Mouse (Mus musculus) spleen, postnatal 36 days (tissue): ENCODE results near the gene Rbck1.
A peak's percentile ranks its signal among the peaks of the same experiment; 100 is the strongest.
"Not testable (repeated sequence)": the region's sequence is repeated elsewhere in the genome, so short reads cannot be mapped to it uniquely, and the experiment has no call there.

Experiments used
- DNase-seq, 2 experiments: peaks; one replicate each; pipeline ENCODE4 v3.0.0; 2022; ENCODE audit warnings: low spot score in 2 of 2, mixed read lengths in 1 of 2

Rbck1 gene

DNA sequence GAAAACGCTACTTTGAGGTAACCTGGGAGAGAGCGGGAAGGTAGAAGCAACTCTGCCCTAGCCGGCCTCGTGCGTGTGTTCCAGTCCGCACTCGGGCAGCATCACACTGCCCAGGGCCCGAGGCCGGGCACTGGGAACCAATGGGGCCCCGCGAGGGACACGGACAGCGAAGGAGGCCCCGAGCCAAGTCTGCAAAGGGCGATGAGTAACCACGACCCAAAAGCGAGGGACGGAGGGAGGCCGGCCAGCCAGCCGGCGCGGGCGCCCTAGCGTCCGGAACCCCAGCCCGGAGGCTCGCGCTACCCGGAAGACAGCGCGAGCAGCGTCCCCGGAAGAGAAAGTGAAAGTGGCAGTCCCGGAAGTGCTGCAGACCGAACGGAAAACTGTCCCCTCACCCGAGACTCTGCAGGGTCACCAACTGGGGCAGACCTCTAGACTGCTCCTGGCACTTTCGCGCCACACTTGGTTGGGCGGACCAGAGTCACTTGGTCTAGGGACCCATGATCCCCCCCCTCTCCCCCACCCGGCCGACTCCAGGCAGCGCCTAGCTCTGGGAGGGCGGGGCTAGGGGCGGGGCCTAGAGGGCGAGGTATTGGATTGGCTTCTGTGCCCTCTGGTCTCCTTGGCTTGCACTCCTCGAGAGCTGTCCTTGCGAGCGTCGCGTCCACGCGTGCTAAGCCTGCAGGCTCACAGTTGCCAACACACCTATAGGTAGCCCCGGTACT is at the start of gene Rbck1:
Rbck1 (minus strand) TSS at position 553 of the 725 bp plus-strand sequence.
- peak; percentile 85 to 87 for DNase-seq

DNA sequence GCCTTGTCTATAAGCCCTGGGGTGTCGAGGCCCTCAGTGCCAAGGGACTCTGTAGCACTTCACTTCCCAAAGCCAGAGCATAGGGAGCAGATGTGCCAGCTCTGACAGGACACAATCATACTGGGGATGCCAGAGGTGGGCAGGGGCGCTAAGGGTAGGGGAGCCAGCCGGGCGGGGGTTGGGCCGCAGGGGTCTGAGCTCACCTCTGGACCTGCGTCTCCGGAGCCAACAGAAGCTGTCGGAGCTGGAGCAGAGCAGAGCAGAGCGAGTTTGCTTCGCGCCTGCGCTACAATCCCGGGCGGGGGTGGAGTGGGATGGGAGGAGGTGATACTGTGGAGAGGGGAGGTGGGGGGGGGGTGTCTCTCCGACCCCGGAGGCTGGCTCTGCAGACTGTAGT is 43.9 kb upstream of the Rbck1 start, which contains the start of gene Nrsn2:
Nrsn2 (minus strand) TSS at position 294 of the 397 bp plus-strand sequence.
- DNase-seq, result no peak

DNA sequence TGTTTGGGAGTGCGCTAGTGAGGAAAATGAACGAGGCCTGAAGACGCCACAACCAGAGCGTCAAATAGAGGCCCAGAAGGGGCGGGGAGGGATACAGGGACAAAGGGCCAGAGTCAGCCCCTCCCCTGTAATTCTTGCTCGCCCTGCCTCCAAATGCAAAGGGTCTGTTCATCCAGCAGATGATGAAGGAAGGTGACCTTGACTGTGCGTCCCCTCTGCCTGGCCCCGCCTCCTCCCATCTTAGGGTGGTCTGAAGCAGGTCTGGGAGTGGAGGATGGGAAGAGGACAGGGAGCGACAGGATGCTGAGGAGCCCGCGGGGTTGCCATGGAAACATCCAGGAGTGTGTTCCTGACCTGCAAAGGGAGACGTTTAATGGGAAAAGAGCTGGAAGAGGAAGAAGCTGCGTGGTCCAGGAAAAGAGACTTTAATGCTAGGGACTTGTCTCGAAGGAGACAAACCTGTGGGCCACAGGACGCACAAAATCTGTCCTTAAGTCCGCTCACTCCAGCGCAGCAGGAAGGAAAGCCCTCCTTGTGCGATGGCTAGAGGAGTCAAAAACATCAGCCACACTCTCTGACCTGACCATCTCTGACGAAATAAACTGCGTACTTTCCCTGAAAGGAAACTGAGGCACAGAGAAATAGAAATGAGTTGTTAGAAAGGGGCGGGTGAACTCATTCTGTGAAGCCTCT is 43.3 kb upstream of the Rbck1 start:
- DNase-seq, result no peak

DNA sequence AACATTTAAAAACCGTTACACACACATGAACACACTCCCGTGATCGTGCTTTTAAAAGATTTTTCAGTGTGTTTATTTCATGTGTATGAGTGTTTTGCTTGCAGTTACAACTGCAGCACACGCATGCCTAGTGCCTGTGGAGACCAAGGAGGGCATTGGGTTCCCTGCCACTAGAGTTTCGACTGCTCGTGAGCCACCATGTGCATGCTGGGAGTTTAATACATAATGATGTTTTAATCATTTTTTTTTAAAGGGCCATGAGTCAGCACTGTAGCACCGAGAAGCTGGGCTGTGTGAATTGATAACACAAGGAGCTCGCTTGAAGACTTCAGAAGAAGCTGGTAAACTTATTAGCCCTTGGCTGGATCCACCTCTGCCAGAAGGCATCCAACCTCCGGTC is 41.1 kb upstream of the Rbck1 start:
- no peak for DNase-seq

DNA sequence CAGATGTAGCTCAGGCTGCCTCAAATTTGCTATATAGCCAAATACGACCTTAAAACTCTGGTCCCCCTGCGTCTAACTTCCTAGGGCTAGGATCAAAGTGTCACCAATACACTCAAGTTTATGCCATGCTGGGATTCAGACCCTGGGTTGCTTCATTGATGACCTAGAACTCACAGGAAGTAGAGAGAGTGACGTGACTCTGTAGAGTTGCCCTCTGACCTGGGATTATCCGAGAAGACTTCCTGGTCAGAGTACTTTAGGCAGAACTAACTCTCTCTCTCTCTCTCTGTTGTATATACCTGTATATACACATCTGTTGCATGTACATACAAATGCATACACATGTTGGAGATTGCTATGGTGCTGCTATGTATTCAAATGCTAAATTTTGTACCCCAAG is 40.2 kb upstream of the Rbck1 start:
- no peak for DNase-seq

DNA sequence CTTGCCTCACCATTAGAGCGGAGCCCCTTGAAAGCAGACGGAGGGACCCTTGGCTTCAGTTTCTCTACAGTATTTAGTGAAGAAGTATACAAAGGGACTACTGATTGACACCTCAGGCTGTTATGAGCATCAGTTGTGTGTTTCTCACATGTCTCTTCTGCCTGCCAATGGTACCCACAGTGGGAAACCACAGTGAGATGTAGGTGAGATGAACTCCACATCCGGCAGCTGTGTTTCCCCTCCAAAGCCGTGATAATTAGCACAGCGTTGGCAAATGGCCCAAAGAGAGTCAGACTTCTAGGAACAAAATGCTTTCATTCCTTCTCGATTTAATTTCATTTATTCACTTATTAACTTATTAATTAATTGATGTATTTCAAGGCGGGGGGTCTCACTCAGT is 39.7 kb upstream of the Rbck1 start:
- DNase-seq, result no peak

DNA sequence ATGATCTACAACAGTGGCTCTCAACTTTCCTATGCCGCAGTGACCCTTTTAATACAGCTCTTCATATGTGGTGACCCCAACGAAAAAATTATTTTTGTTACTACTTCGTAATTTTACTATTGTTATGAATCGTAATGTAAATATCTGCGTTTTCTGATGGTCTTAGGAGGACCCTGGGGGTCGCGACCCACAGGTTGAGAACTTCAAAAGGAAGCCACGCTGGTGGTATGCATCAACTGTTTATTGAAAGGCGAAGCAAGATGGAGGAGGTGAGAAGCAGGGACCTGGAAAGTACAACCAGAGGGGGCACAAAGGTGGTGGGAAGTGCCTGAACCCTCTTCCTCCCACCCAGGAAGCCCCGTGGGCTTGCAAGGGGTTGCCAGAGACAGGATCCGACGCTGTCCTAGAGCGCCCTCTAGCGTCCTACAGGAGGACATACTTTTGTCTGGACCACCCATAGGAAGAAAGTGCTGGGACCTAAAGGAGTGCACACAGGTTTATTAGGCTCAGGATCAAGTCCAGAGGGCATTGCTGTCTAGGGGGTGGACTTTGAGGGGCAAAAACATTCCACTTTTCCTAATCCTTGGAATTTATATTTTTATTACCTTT is 36.2 kb upstream of the Rbck1 start:
- DNase-seq, result peak; percentile 40 to 48

DNA sequence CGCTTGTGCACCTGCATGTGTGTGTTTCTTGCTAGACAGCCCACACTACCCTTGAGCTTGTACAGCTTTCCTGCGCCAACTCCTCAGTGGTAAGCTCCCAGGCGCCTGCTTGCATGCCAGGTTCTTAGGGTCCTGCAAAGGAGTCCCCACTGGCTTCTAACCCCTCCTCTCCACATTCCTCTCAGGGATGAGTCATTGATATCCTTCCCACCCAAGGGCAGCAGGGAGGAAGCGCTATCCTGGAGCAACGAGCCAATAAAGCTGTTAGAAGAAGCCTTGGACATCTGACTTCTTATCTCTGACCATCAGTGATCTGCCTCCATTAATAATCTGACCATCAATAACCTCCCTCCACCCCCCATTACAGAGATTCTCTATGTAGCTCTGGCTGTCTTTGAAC is 35.5 kb upstream of the Rbck1 start:
- no peak for DNase-seq

DNA sequence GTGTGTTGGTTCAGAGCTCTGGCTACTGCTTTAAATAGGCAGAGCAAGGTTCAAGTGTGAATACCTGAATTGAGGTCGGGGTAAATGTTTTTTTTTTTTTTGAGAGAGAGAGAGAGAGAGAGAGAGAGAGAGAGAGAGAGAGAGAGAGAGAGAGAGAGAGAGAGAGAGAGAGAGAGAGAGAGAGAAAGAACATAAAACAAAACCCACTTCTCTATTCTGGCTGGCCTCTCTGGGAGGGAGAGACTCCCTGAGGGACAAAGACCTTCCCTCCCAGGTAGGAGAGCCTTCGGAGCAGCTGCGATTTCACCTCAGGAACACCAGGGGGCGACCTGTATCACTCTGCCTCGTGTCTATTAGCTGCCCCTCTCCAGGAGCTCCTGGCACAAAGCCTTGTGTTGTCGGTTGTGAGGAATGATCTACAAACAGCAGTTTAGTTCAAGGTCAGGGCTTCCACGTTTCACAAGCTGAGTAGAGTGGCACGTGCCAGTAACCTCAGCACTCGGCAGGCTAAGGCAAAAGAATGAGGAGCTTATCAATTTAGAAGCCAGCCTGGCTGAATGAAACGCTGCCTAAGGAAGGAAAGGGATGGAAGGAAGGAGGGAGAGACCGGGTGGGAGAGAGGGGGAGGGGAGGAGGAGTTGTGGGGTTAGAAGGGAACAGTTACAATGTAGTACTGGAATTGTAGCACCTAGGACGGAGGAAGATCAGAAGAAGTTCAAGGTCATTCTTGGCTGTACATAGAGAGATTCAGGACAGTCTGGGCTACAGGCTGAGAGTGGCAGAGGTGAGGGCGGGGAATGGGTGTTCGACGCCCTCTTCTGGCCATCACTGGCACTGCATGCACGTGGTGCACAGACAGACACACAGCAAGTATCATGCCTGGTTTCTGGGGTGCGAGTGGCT is 31.0 kb upstream of the Rbck1 start:
- DNase-seq, result peak; percentile 48 to 56

DNA sequence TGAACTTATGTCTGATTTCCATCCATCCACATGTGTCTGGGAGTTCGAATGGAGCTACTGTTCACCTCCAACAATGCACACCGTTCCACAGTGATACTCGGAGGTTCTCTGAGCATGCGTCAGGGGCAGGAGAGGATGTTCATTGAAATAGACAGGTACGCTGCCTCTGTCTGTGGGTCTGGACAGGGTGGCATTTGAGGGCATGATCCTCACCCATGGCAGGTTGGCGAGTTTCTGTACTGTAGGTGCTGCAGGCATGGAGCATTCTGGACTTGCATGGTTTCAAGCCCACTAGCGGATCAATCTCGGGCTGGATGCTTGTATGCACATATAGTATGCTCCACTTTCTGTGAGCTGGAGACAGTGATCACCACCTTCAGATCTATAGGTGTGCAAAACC is 28.7 kb upstream of the Rbck1 start:
- no peak for DNase-seq

DNA sequence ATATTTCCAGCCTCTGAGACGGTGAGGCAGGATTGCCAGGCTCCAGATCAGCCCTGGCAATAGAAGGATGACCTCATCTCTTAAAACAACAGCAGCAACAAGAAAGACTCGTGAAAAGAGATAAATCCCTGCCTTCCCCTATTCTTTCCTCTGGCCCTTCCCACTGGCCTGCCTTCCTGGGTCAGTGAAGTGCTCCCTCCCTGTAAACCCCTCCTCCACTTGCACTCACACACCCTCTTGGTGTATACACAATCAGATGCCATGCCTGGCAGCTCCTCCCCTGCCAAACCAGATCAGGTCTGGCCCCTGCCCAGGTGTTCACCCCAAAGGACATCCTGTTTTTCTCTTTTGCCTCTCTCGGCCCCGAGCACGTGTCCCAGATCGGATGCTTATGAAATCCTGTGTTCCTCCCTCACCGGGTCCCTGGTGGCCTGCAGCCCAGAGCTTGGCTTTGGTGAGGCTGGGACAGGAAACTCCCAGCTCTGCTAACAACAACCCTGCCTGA is 27.9 kb upstream of the Rbck1 start:
- peak in 1 of 2 experiments; percentile 41 for DNase-seq

DNA sequence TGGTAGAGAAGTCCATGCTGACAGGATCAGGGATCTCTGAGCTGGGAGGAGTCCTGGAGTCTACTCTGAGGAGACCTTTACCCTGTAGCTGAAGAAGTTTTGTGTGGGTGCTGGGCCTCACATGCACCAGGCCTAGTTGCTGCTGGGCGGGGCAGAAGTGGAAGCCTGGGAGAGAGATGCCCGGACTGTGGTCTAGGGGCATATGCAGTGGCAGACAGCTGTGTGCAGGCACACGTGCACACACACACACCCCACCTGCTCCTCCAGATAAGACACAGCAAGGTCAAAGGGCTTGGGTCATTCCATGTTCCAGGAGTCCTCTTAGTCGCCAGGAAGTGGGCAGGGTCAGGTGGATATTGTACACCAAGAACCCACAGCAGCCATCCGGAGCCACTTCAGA is 27.2 kb upstream of the Rbck1 start:
- no peak for DNase-seq

DNA sequence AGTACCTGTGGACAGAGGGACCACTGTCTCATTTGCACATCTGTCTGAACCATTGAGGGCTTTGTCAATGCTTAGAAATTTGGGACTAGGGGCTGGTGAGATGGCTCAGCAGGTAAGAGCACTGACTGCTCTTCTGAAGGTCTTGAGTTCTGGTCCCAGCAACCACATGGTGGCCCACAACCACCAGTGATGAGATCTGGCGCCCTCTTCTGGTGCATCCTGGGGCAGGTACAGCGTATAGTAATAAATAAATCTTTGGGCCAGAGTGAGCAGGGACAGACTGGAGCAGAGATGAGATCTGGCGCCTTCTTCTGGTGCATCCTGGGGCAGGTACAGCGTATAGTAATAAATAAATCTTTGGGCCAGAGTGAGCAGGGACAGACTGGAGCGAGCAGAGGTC is 26.5 kb upstream of the Rbck1 start:
- DNase-seq, result not testable (repeated sequence)

DNA sequence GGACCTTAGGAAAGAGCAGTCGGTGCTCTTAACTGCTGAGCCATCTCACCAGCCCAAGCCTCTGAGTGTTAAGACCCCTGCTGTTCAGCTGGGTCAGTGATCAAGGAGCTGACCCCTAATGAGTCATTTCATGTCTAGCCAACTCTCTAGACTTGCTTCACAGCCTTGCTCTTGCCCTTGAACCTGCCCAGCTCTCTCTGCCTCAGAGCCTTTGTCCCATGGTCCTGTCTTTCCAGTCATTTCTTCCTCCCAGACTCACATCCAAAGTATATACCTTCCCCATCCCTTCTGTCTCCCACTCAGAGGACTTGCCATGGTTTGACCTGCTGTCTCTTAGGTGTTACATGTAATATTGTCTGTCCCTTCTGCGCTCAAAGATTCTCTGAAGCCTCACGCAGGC is 24.8 kb upstream of the Rbck1 start:
- DNase-seq, result no peak

DNA sequence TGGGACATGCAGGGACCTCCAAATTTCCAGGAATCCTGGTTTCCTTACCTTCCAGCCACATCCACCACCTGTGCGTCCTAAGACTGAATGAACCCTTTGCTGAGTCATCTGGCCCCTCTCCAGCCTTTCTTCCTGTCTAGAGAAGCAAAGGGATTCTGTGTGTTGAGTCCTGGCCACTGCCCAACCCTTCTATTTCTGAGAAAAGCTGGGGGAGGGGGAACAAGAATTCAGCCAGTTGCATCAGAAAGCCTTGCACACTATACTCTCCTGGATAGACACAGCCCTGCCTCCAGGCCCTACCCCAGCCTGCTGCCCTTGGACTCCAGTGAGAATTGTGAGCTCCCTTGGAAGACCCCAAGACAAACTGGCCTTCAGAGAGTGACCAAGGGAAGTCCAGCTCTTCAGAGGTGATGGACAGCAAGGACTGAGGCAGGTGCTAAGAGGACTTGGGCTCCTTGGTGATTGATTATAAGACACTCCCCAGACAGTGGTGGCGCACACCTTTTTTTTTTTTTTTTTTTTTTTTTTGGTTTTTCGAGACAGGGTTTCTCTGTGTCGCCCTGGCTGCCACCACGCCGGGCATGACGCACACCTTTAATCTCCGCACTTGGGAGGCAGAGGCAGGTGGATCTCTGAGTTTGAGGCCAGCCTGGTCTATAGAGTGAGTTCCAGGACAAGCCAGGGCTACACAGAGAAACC is 17.5 kb upstream of the Rbck1 start:
- DNase-seq, result no peak

DNA sequence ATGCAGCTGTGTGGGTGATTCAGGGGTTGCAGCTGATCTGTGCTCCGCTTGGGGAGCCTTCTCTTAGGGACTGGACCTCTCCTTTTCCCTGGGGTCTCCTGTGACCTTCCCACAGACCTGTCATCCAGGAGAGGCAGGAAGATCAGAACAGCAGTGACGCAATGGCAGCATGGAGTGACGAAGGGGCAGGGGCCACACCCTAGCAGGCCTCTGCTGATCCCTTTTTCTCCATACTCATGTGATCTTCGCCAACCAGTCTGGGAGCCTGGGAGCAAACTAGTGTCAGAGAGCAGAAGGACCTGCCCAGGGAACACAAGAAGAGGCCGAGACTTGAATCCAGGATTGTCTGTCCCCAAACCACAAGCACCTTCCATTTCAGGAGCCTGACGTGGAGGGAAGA is 16.8 kb upstream of the Rbck1 start:
- DNase-seq, result no peak

DNA sequence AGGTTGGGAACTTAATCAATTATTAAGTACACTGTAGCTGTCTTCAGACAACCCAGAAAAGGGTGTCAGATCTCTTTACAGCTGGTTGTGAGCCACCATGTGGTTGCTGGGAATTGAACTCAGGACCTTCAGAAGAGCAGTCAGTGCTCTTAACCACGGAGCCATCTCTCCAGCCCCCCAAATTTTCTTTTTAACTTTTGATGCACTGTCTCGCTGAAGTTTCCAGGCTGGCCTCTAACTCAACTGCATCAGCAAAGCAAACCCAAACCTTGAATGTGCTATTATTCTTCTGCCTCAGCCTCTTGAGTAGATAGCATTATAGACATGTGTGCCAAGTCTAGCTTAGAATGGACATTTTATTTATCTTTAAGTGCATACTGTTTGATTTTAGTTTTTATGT is 15.3 kb upstream of the Rbck1 start:
- DNase-seq, result no peak

DNA sequence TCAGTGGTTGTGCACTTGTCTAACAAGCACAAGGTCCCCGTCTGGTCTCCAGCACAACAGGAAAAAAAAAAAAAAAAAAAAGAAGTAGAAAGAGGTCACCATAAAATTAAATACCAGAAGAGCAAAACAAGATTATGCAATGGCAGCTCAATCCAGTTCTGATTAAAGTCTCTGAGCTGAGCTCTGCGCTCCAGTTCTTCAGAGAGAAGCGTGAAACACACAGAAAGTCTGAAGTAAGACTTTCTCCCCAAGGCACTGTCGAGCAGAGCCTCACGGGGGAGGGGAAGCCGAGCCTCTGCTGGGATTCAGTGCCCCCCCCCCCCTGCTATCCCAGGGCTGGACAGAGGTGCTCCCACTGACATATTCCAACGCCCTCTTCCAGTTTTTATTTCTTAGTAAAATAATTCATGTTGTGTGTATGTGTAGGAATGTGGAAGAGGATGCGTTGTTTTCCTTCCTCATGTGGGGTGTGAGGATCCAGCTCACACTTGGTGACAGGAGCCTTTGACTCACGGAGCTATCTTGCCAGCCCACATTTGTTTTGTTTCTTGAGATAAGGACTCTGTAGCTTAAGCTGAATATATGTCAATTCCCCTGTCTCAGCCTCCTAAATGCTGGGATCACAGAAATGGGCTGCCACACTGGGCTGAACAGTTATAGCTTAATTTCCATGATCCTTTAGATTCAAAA is 14.5 kb upstream of the Rbck1 start:
- peak in 1 of 2 experiments; percentile 29 for DNase-seq

DNA sequence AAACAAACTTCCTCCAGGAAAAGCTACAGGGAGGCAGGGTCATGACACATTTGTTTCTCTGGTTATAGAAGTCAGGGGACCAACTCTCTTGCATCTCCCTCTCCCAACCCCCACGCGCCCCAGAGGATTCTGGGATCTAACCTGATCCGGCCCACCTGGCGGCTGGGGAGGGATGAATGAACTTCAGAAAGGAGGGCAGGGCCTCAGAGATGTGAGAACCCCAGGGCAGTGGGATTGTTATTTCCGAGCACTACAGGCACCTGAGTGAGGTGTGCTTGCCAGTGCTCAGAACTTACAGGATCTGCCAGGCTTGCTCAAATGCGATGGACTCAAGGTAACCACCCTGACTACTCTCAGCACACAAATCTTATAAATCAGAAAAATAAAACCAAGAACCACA is 12.9 kb upstream of the Rbck1 start:
- DNase-seq, result no peak

DNA sequence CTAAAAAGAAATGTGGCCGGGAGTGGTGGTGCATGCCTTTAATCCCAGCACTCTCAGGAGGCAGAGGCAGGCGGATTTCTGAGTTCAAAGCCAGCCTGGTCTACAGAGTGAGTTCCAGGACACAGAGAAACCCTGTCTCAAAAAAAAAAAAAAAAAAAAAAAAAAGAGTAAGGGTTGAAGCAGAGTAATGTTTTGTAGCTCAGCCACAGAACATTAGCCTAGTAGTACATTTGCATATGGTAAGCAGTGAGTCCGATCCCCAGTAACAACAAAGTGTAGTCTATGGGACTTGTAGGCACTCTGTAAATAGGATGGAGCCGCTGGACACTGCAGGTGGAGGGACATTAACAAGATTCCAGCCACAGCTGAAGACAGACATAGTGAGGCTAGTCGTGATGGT is 12.5 kb upstream of the Rbck1 start:
- no peak for DNase-seq
